Mouse (Mus musculus) spleen, postnatal 10 days (tissue): ENCODE results near the gene Map7d1.
"Not testable (repeated sequence)": the region's sequence is repeated elsewhere in the genome, so short reads cannot be mapped to it uniquely, and the experiment has no call there.

Experiments
- DNase-seq, 2 experiments: peaks; one replicate each; pipeline ENCODE4 v3.0.0; 2021 to 2022; ENCODE audit warnings: low spot score in 2 of 2

Gene Map7d1

DNA sequence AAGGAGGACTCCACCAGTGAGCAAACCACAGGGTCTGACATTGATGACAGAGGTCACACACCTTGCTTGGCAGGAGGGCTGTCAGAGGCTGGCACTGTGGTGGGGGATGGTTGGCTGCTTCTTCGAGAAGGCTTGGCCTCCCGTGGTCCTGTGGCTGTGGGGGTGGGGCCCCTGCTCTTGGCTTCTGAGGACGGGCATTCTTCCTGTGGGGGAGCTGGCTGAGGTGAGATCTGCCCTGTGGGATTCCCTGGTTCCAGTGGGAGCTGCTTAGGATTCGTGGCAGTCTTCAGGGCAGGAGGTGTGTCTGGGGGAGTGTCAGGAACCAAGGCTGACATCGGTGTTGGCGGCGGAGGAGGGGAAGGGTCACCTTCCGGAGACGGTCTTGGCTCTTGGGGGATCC lies 14.2 kb downstream of the Map7d1 start:
- no peak for DNase-seq

GRCm38 (mm10) chr4:126239862-126240475 lies 16.2 kb downstream of the Map7d1 start:
- DNase-seq: no peak

GRCm38 (mm10) chr4:126237721-126238242 lies 18.4 kb downstream of the Map7d1 start:
- no peak for DNase-seq

DNA sequence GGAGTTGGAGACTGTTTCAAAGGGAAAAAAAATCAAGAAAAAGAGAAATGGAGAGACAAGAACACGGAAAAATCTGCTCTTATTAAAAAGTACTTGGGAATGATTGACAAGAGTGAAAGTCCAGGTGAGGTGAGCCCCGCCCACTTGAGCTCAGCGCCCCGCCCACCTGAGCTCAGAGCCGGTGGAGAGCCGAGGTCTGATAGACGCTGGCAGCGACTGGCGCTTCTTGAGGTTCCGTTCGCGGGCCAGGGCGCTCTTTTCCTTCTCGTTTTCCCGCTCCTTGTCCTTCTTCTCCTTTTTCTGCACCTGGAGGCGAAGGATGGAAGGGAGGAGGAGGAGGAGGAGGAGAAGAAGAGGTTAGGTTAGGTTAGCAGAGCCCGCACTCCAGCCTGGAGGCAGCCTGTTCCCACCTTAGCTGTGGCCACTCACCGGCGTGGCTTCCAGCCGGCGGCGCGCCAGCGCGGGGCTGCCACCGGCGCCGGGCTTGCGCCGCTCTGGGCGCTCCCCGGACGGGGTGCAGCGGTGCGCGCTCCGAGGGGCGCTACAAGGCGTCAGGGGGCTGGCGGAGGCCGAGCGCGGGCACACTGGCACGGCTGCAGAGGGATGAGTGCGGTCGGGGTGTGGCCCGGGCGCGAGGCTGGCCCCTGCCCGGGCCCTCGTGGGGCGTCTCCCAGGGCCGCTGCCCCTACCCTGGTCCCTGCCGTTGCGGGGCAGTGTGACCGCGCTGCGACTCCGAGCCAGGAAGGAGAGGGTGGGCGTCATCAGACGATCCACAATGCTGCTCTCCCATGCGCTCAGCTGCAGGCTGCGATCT lies 19.5 kb downstream of the Map7d1 start:
- no peak for DNase-seq

DNA sequence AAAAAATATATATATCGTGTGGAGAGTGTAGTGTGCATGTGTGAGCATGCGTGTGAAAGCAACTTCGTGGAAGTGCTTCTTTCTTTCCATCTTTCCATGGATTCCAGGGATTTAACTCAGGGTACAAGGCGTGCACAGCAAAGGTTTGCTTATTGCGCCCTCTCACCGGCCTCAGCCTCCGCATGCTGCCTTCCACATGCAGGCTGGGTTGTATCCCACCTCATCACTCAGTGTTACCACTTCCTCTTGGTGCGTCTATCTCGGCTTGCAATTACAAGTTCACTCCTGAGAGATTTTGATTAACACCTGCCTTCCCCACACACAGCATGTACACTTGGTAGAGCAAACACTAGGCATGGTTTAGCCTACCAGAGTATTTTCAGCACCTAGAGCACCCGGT lies 21.0 kb downstream of the Map7d1 start:
- no peak for DNase-seq

GRCm38 (mm10) chr4:126234496-126235175 lies 21.5 kb downstream of the Map7d1 start:
- peak in 1 of 2 experiments; percentile 42 for DNase-seq

DNA sequence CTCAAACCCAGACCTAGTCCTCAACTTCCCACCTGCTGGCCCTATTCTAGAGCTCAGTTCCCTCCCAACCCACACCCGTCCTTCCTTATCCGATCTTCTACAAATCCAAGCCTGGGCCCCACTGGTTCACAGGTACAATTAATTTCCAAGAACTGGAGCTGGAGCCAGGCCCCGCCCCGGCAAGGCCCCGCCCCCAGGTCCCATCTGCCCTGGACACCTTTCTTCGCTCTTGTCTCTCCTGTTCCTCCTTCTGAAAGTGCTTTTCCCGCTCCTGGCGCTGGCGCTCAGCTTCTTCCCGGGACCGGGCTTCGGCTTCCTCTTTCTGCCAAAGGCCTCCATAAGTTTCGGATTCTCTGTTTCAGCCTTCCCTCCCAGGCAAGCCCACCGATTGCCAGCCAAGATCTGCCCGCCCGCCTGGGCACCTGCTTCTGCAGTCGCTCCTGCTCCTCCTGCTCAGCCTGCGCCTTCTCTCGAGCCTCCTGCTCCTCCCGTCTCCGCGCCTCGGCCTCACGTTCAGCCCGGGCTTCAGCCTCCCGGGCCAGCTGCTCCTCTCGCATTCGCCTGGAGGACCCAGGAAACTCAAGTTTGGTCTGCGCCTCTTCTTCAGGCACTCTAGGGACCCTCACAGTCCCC lies 22.4 kb downstream of the Map7d1 start:
- no peak for DNase-seq

- no peak for DNase-seq
Observed at GRCm38 (mm10) chr4:126229900-126230299, 26.2 kb downstream of the Map7d1 start.

GRCm38 (mm10) chr4:126228144-126228543 lies 28.0 kb downstream of the Map7d1 start:
- no peak for DNase-seq

DNA sequence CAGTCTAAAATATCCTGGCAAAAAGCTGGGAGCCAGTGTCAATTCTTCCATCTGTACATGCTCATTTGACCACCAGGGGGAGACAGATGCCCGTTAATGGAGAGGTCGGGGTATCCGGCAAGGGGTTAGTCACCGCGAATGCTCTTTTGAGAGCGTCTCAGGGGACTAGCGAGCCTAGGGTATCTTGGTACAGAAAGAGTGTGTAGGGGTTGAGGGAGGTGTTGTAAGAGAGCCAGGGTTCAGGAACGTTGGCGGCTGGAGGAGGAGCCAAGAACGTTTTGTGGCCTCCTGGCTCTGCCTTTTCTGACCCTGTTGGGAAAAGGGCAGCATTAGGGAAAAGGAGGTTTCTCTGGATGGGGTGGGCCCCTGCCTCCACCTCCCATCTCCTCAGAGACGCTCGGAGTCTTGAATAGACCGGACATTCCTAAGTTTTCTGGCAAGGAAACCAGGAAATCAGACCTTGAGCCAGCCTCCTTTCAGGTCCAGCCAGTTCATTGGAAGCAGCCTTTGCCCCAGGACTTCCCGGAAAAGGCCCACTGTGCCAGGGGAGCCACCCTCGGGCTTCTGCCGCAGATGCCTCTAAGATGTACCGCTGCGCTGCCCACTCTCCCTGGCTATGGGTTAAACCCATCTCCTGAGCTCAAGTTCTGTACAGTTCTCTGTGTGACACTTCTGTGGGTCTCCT lies 28.9 kb downstream of the Map7d1 start:
- DNase-seq: peak; percentile 82 to 90

DNA sequence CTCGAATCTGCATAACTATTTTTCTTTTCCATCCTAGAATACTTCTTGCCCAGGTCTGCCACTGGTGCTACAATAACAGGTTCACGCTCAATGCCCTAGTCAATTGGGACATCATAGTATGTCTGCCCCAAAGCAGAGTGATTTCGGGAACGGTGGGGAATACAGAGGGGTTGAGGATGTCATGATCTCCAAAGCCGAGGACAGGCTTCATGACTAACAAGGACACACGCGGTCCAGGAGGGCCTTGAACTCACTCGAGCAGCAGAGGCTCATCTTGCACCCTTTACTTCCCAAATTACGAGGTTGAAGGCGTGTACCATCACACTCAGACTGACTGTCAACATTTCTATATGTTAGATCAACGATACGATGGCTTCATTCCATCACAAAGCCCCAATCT lies 29.5 kb downstream of the Map7d1 start:
- no peak for DNase-seq

GRCm38 (mm10) chr4:126222631-126223030 lies 33.5 kb downstream of the Map7d1 start:
- DNase-seq: no peak

- DNase-seq: no peak
Observed at GRCm38 (mm10) chr4:126220045-126220444, 36.1 kb downstream of the Map7d1 start.

- not testable (repeated sequence) for DNase-seq
Observed at GRCm38 (mm10) chr4:126219540-126219939, 36.6 kb downstream of the Map7d1 start.

- DNase-seq: no peak
Observed at GRCm38 (mm10) chr4:126217771-126218170, 38.4 kb downstream of the Map7d1 start.

DNA sequence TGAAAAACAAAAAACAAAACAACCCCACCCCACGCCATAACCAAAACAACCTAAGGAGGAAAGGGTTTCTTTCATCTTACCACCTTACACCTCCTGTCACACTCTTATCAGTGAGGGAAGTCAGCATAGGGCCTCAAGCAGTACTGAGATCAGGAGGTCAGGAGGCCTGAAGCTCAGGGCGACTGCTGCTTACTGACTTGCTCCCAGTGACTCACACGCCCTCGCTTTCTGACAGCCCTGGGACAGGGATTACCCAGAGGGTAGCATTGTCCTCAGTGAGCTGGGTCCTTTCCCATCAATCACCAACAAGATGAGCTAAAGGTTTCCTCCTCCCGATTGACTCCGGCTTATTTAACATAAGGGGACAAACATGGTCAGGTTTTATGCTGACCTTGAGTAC lies 49.1 kb downstream of the Map7d1 start:
- no peak for DNase-seq

- no peak for DNase-seq
Observed at GRCm38 (mm10) chr4:126205386-126205785, 50.8 kb downstream of the Map7d1 start.

DNA sequence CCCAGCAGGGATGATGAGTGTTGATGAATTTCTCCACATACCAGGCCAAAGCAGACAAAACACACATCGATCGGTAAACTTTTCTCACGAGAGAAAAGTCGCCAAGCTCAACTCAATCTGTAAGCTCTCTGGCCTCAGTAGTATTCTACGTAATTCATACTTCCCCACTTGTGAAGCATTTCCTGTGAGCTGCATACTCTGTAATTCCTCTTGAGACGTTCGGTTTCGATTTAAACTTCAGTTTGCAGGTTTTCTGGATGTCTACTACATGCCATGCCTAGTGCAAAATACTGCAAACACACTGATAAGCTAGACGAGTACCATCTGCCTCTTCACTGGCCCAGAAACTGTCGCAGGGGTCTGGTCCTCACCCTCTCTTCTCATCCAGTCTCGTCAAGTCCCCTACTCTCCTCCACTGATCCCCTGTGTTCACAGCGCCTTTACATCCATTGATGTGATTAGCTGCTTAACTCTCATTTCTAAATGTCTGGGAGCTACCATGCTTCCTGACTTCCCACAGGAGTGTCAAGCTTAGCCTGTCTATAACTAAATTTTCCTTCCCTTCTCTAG lies 51.4 kb downstream of the Map7d1 start:
- no peak for DNase-seq

DNA sequence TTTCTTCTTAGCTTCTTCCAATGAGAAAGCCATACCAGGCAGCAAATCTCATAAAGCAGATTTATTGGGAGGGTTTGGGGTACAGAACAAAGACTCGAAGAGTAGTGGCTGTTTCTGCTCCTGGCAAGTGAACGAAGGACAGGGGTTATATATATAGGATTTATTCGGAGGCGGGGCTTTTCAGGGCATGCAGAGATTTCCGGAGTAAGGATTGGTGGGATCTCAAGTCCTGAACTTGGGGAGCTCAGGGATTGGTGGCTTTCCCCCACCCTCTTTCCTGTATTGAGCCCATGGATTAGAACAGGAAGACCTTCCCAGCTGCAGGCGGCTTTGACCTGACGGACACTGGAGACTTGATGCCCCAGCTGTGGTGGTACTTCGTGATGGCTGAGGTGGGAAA lies 52.1 kb downstream of the Map7d1 start:
- no peak for DNase-seq

GRCm38 (mm10) chr4:126203336-126203895 lies 52.7 kb downstream of the Map7d1 start:
- DNase-seq: no peak
